Mouse (Mus musculus): Measurements from ENCODE around the gene Ncln.

Gene Ncln

DNA sequence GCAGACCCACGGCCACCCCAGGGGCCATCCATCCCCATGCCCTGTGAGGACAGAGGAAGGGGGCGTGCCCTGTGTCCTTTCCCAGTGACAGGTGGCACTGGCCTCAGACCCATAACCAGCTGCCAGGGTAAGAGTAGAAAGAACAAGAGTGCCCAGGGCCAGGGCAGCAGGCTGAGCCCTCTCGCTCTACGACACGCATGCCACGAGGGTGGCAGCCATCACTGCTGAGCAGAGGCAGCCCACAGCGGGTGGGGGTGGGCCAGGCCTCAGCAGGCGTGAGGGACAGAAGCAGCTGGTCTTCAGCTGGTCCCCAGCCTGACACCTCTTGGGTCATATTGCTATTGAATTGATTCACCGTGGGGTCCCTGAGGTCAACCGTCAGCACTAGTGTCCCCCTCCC lies 9.7 kb downstream of the Ncln start:
- DNase-seq, result no peak

DNA sequence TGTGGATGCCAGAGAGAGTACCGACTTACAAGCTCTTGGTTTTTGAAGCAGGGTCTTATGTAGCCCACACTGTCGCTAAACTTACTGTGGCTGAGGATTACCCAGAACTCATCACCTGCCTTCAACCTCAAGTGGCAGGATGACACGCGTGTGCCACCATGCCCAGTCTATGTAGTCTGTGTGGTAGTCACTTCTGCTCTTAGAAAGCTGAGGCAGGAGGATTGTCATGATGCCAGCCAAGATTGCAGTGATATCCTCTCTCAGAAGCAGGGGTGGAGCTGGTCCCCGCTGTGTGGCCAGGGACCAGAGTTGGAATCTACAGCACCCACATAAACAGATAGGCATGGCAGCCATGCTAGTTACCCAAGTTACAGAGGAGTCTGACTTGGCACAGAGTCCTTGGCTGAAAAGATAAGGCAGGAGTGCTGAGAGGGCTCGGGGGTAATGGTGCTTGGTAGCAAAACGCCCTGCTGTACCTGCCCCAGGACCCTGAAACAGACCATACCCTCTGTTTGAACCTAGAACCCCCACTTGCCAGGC lies 10.6 kb downstream of the Ncln start:
- DNase-seq, result no peak

DNA sequence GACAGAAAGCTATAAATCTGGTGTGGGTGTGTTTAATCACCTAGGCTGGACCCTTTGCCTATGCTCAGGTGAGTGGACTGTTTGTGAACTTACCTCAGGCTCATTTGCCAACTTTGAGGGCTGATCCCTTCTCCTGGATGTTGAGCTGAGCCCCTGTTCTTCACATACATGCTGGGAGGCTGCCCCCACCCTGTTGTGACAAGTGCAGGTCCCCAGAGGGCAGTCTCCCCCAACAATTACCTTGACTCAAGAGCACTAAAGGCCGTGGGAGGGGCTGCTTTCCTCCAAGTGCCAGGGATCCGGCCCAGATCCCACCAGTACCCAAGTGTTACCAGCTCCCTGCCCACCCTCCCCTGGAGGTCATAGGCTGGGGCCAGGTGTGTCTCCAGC lies 11.1 kb downstream of the Ncln start:
- DNase-seq, result peak; percentile 36

DNA sequence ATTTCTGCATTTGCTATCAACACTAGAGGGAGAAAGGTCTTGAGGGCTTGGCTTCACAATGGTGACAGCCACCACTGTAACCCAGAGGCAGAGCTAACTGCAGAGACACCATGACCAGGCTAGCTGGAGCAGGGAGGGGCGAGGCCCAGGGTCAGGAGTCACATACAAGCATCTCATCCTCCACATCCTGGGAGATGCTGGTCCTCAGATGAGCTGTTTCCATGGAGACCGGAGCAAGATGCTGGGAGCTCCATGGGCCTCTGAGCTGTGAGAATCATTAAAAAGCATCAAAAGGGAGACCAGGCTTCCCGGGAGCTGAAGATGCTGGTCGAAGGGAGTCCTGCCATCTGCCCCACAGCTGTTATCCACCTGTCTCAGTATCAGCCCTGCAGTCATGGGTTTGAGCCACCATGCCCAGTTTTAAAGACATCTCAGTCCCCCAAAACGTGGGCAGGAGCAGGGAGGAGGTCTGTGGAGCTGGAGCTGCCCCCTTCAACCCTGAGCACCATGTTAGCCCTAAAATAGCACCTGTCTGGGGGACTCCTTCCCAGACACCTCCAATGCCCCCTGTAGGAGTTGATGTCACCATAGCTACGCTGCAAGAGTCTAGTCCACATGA lies 11.6 kb downstream of the Ncln start:
- peak; percentile 22 for DNase-seq

DNA sequence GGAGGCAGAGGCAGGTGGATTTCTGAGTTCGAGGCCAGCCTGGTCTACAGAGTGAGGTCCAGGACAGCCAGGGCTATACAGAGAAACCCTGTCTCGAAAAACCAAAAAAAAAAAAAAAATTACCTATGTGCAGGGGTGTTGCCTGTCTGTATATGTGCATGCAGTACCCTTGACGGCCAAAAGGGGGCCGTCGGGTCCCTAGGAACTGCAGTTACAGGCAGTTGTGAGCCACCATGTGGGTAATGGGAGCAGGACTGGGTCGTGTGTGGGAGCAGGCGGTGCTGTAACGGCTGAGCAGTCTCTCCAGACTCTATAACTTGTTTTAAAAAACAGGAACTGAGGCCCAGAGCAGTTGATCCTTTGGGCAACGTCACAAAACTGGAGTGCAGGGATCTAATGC lies 12.2 kb downstream of the Ncln start:
- DNase-seq, result peak; percentile 68

DNA sequence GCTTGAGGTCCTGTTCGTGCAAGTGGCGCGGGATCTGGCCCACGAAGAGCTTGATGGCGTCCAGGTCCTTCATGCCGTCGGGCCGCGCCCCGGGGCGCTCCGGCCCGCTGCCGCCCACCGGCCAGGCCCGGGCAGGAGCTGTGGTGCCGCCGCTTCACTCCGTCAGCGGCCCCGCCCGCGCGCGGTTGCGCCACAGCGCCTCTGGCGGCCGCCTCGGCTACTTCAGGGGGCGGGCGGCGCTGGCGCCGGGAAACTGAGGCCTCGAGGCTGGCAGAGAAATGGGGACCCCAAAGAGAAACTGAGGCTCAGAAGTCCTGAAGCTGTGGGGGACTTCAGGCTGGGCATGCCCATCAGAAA lies 13.7 kb downstream of the Ncln start, which contains the start of gene Celf5:
Gene Celf5 (minus strand): TSS at position 177 of the 357 bp plus-strand sequence.
- DNase-seq, result peak; percentile 75

DNA sequence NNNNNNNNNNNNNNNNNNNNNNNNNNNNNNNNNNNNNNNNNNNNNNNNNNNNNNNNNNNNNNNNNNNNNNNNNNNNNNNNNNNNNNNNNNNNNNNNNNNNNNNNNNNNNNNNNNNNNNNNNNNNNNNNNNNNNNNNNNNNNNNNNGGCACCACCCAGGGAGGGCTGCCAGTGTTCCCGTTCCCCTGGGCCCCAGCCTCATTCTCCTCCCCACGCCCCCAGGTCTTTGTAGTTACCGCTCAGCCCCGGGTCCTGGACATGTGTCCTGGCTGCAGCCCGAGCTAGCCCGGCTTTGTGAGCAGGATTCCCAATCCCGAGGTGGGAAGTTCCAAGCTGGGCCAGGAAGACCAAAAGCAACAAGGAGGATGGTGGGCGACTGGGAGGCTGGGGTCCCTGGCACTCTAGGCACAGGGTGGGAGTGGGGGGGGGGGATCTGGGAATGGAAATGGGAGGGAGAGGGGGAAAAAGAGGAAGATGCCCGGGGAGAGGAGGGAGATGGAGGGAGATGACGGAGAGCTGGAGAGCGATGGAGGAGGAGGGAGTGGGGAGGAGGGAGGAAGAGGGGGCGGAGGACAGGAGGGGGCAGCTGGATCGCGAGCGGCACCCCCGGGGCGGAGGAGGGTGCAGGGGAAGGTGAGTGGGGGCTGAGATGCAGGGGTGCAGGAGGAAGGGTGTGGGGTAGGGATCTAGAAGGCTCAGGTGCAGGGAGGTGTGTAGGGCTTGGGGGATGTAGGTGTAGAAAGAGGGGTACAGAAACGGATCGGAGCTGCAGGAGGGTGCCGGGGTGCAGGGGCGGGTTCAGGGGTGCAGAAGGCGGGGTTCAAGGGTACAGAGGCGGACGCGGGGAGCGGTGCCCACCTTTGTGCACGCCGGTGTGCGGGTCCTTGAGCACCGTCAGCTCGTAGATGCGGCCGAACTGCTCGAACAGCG lies 14.3 kb downstream of the Ncln start:
- peak; percentile 33 for DNase-seq

DNA sequence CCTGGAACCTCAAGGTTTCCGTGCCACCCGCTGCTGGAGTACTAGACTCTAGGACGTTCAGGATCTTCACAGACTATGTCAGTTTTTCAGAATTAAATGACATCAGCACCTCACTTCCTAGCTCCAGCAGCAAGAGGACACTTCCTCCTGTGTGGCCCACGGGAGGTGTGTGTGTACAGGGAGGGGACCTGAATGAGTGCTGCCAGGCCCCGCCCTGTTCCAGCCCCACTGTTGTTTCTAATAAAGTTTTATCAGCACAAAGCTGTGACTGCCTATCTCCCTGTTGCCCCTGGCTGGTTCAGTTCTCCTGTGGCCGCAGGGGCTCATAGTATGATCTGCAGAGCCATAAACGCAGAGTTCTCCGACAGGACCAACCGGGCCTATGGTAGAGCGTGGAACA lies 21.7 kb downstream of the Ncln start:
- no peak for DNase-seq

DNA sequence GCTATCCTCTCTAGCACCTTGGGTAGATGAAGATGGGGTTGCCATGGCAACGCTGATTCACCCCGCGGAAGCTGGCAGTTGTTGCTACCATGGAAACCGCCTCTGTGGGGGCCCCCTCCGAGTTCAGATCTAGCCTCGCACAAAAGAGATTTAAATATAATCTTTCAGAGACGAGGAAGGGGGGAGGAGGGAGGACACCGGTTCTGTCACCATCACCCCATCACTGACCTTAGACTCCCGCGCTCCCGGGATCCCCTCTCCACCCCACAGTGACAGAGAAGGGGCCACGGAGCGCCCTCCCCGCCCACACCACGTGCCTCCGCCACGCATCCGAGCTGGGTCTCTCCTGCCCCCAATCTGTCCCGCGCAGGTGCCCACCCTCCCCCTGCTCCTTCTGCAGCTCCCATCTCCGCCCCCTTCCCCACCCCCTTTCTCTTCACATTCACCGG lies 23.2 kb downstream of the Ncln start:
- peak; percentile 84 for DNase-seq

DNA sequence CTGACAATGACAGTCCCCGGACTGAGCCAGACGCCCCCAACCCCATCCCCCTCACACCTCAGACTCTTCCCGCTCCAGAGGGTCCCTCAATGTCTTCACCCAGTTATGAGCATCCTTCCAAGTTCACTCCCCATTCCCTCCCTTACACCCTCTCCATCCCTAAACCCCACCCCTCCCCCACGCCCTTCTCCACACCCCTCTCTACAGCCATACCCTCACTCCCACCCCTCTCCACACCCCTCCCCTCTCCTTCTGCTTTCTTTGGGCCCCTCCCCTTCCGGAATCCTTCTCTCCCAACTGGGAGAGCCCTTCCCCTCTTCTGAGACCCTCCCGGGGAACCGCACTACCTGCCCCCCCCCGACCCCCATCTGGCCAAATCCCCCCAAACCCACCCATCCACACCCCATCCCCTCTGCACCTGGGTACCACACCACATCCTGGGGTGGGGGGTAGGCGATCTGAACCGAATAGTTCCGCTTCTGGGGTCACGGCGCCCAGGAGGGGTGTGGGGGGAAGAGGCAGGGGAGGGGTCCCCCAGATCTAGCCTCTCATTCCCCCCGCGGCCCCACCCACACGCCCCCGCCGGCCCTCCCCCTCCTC lies 23.7 kb downstream of the Ncln start:
- DNase-seq, result peak; percentile 37

DNA sequence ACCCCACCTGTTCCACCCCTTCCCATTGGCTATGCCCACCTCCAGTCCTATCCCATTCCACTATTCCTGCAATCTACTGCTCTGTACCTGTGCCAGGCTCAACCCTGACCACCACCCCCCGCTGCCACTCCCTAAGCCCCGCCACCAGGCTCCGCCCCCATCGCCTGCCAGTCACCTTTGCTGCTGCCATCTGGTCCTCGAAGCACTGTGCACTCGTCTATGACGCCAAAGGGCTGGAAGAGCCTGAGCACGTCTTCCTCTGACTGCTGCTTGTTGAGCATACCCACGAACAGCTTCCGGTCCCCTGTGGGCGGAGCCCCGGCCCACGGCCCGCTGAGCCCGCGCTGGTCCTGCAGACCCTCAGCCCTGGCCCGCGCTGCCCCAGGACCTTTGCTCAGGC lies 25.7 kb downstream of the Ncln start:
- no peak for DNase-seq

DNA sequence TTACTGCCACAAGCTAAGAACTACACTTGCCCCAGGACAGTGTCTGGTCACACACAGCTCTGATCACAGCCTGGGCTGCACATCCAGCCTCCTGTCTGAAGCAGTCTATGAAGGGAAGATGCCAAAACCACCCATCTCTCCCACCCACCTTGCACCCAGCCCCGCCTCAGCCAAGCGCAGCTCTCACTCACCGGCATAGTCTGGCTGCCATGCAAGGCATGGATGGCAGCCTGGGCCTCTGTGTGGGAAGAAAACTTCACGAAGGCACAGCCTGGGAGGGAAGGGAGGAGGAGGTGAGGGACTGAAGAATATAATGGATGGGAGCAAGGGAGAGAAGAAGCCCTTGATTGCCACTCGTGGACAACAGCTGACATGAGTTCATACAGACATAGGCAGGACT lies 26.9 kb downstream of the Ncln start:
- no peak for DNase-seq

DNA sequence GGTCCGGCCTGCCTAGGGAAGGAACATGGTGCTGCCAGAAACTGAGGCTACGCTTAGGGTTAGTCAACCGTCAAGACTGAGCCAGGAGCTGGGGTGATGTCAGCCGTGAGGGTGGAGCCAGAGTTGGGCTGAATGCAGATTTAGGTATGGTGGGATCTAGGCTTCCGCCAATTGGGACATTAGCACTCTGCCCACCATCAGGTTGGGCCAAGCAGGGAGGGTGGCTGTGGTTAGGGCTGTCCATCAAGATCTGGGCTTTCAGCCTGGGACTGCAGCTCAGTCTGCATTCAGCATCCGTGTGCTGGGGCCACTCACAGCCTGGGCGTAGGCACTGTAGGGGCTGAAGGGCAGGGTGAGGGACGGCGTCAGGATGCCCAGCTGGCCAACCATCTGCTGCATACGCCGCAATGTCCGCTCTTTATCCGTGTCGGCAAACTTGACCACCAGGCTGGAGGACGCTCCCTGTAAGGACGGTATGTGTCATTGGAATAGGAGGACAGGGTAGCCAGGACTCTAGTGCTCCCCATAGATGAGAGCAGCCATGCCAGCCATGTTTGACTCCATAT lies 28.4 kb downstream of the Ncln start:
- DNase-seq, result no peak

DNA sequence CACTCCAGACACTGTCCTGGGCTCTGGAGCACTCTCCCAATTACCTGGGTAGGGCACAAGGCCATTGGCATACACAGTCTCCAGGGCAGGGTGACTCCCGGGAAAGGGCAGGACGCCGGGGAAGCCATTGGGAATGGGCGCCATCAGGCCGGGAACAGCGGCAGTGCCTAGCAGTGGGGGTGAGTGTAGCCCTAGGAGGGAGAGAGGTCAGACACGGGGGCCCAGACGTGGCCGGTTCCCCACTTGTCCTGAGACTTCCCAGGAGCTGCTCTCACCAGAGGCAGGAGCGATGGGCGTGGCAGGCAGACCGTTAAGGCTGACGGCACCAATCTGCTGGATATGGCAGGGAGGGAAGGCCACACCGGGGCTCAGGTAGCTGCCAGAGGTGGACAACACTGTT lies 29.3 kb downstream of the Ncln start:
- no peak for DNase-seq

DNA sequence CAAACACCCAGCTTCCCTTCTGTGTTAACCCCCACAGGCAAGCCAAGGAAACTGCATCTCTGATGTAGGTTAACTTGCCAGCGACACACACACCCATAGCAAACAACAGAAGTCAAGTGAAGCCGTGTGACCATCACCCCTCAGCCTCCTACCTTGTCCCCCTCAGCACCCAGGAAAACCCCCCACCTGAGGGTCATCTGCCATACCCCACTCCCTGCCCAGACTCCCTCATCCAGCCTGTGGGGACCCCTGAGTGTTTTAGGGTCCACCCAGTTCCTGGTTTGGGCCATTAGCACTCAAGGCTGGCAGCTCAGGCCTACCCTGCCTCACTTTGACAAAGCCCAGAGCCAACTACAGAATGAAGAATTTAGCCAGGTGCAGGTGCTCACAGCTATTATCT lies 30.1 kb downstream of the Ncln start:
- DNase-seq, result no peak

DNA sequence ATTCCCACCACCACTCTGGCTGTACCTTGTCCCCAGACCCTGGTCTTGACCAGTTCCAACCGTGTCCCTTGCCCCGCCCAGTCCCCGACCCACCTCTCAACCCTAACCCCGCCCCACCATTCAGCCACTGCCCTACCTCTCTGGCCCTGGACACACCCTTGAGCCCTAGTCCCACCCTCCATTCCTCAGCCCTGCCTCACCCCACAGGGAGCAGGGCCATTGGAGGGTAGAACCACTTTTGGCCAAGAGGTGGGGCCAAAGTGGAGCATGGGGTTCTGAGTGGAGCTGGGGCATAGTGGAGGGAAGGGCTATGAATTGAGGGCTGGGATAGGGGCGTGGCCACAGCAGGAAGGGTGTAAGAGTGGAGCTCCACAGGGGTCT lies 30.9 kb downstream of the Ncln start:
- DNase-seq, result peak; percentile 23

DNA sequence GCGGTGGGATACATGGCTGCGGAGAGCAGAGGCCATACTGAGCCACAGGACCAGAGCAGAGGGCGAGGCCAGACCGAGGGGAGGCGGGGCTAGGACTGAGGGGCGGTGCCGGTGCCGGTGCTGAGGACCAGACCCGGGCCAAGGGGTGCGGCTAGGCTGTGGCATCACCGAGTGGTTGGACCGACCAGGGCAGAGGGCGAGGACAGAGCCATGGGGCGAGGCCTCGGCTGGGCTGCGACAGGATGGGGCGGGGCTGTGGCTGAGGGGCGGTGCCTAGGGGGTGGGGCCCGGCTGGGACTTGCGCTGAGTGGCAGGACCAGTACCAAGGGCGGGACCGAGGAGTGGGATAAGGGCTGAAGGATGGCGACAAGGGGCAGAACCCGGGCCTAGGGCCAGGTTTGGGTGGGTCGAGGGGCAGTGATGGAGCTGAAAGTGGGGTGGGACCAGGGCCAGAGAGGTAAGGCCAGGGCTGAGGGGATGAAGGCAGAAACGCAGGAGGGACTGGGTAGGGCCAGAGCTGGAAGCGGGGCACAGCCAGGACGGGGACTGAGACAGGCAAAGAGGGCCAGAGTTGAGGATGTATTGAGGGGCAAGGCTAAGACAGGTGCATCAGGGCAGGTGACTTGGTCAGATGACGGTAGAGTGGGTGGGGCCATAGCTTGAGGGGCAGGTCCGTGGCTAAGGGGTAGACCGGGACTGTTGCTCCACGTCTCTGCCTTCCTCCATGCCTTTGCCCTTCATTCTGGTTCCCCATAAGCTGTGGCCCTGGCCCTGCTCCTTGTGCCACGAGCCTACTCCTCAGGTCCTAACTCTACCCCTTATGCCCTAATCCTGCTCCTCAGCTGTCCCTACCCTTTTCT lies 31.6 kb downstream of the Ncln start:
- DNase-seq, result peak; percentile 84

DNA sequence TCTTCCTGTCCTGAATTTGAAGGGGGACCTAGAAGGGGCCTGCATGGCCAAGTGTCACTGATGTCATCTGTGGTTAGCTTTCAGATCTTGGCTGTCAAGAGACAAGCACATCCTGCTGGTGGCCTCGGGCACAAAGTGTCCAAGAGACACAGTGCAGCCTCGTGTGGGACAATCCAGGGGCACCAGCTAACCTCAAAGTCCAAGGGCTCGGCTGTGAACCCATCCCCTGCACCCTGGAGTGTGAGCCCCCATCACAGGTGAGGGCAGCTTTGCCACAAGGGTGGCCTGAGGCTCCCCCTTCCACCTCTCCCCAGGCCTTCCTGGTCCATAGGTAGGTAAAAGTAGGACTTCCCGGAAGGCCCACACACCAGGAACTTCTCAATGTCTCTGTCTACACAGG lies 32.7 kb downstream of the Ncln start:
- DNase-seq, result no peak

DNA sequence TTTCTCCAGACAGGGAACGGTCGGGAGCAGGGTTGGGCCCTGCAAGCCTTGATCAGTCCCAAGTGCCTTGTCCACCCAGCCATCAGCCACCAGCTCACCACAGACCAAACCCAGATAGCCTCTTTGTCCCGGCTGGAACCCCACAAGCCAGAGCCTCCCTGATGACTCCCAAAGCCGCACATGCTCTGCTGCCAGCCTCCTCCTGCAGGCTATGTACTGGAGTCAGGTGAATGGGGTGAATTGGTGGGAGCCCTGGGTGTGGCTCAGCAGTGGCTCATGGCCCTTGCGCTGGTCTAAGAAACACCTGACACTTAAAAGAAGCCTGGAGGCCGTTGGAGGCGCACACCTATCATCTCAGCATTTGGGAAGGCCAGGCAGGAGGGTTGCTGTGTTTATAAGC lies 33.3 kb downstream of the Ncln start:
- no peak for DNase-seq

DNA sequence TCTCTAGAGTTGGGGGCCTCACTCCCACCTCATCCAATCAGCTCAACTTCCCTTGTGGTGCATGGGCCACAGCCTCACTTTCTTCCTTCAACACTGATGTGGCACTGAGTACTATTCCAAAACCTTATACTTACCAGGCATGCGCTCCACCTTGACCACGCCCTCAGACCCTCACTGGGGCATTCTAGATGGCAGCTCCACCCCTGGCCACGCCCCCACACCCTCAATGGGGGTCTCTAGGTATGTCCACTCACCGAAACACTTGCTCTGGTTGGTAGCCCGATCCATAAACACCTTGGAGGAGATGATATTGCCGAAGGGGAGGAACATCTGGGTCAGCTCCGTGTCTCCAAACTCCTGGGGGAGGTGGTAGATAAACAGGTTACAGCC lies 33.8 kb downstream of the Ncln start:
- DNase-seq, result no peak

DNA sequence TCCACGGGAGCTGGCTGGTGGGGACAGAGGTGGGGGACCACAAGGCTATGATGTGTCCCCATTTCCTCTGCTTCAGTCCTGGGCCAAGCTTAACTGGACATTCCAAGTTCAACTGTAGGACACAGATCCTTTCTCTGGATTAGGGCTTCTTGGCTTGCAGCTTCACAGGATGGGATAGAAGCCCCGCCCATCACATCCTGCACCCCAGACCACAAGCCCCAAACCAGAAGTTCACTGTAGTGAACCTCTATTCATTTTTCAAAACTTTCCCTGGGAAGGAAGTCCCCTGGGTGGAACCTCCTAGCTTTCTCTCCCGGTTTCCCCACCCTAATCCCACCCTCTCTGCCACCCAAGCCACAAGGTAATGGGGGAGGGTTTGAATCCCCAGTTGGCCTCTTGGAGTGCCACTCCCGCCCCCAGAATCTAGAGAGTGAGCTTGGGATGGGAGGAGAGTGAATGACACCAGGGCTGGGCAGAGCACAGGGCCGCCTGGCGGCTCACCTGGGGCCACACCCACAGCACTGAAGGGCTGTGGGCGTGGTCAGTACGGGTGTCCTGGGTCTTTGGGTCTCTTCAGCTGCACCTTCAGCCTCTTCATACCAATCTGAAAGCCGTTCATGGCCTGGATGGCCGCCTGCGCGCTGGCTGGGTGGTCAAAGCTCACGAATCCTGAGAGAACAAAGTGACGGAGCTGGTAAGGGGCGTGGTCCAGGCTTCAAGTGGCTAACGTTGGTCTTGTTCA lies 34.3 kb downstream of the Ncln start:
- no peak for DNase-seq

DNA sequence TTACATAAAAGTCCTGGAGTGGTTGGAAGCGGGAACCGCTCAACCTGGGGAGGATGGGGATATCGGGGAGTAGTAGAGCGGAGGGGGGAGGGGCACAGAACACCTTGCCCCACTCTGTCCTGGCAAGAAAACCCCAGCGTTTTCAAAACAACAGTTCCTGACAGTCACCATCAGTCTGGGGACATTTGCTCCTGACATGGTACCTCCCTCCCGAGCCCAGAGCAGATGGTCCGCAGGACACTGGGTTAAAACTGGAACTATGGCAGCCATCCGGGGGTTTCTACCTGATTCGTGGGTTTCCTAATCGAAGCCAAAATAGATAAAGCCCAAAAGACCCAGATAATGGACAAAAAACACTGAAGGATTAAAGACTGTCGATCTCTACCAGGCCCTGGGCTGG lies 35.2 kb downstream of the Ncln start:
- DNase-seq, result no peak

Data from retina, postnatal 1 day (tissue).